Mouse (Mus musculus) liver, postnatal 0 days (tissue): ENCODE results near the gene Cdh18. TPM values are rescaled to one million over a fixed set of nuclear protein-coding genes. Genes with fewer than 3 reads are reported as not detected.

Source experiments
- ATAC-seq: fragments of 200-750 bp; cut with Nextera tagmentation; 2 replicates; pipeline ENCODE4 v1.8.0; 2017; ENCODE audit warnings: mild to moderate bottlenecking, moderate library complexity
- DNase-seq: peaks from one replicate; pipeline ENCODE4 v3.0.0-alpha.2; 2016
- H3K27ac ChIP-seq: fragments of 300-500 bp; sonication (generic); 2 replicates; pipeline ENCODE4 v1.5.1; 2014; ENCODE audit warnings: antibody characterized with exemption, moderate library complexity, mild to moderate bottlenecking, low read depth
- H3K27me3 ChIP-seq: fragments of 300-500 bp; sonication (generic); 2 replicates; pipeline ENCODE4 v1.6.1; 2014; ENCODE audit warnings: low read length, control low read depth, mixed read lengths; ENCODE audit not compliant: insufficient read depth
- H3K36me3 ChIP-seq: fragments of 300-500 bp; sonication (generic); replicated peaks from 2 replicates; pipeline ENCODE4 v1.6.1; 2014; ENCODE audit warnings: mild to moderate bottlenecking, control low read depth, low read length, moderate library complexity, mixed read lengths; ENCODE audit not compliant: insufficient read depth
- H3K4me1 ChIP-seq: fragments of 300-500 bp; sonication (generic); 2 replicates; pipeline ENCODE4 v1.6.1; 2014; ENCODE audit warnings: antibody characterized with exemption, mild to moderate bottlenecking, control low read depth; ENCODE audit not compliant: insufficient read depth
- H3K4me2 ChIP-seq: fragments of 300-500 bp; sonication (generic); 2 replicates; pipeline ENCODE4 v1.6.1; 2014; ENCODE audit warnings: low read depth, mild to moderate bottlenecking, low read length, moderate library complexity, mixed read lengths
- H3K4me3 ChIP-seq: fragments of 300-500 bp; sonication (generic); 2 replicates; pipeline ENCODE4 v1.5.1; 2014; ENCODE audit warnings: low read depth, low read length
- H3K9ac ChIP-seq: fragments of 300-500 bp; sonication (generic); replicated peaks from 2 replicates; pipeline ENCODE4 v1.6.1; 2014; ENCODE audit warnings: mild to moderate bottlenecking, moderate library complexity
- H3K9me3 ChIP-seq: fragments of 300-500 bp; sonication (generic); 2 replicates; pipeline ENCODE4 v1.6.1; 2016; ENCODE audit warnings: mild to moderate bottlenecking, control low read depth, low read length, mixed read lengths
- CTCF ChIP-seq: sonication (generic); IDR thresholded peaks from 2 replicates; pipeline ENCODE4 v1.5.1; 2016; ENCODE audit warnings: antibody characterized with exemption, low read depth
- EP300 ChIP-seq: IDR thresholded peaks from 2 replicates; pipeline ENCODE4 v1.6.1; 2016; ENCODE audit warnings: antibody characterized with exemption, low read depth, mild to moderate bottlenecking
- WGBS: fragments of 180-500 bp; shearing (Covaris S2); extraction: QIAGEN DNeasy Blood & Tissue Kit; methylation state at CpG from one replicate; pipeline ENCODE4 v1.1.7; 2014; ENCODE audit not compliant: insufficient replicate concordance; 5-methylcytosine and 5-hydroxymethylcytosine counted together
- polyA plus RNA-seq: library from polyadenylated mRNA; unstranded; fragments of >200 nt; fragmentation: Nextera tagmentation; extraction: Ambion mirVana; gene quantifications from 2 replicates; pipeline ENCODE4 v1.2.1, GENCODE M21; 2015

The Cdh18 gene
- polyA plus RNA-seq, 1 experiment from 2014 or later, result not detected

- DNase-seq, result no peak
- H3K9me3 ChIP-seq, result no peaks in the 10 kb centered on the region
- no peak overlapping the region for H3K4me2 ChIP-seq
- H3K27me3 ChIP-seq, result no peaks in the 10 kb centered on the region
- TF ChIP-seq EP300, result no peak
- no peak for TF ChIP-seq CTCF
- no peak overlapping the region for H3K4me3 ChIP-seq
- H3K4me1 ChIP-seq, result no peaks in the 10 kb centered on the region
- ATAC-seq, result no peak
- 66% methylated on average over 5 of the region's 5 CpGs for WGBS
- H3K27ac ChIP-seq, result no peak overlapping the region
- H3K9ac ChIP-seq, result no peak overlapping the region
- no peaks in the 10 kb centered on the region for H3K36me3 ChIP-seq
Measured at GRCm38 (mm10) chr15:23430021-23430420, 881.2 kb downstream of the Cdh18 start.

- no peaks in the 10 kb centered on the region for H3K36me3 ChIP-seq
- ATAC-seq, result no peak
- DNase-seq, result no peak
- no peaks in the 10 kb centered on the region for H3K4me1 ChIP-seq
- H3K4me2 ChIP-seq, result no peak overlapping the region
- no peaks in the 10 kb centered on the region for H3K9me3 ChIP-seq
- no peak overlapping the region for H3K4me3 ChIP-seq
- no peaks in the 10 kb centered on the region for H3K27me3 ChIP-seq
- WGBS, result 58% methylated on average over 1 of the region's 1 CpGs
- TF ChIP-seq CTCF (no peak), EP300 (no peak)
- H3K27ac ChIP-seq, result no peak overlapping the region
- H3K9ac ChIP-seq, result no peak overlapping the region
Measured at GRCm38 (mm10) chr15:23448542-23448941, 899.7 kb downstream of the Cdh18 start.

GRCm38 (mm10) chr15:23452098-23452625 lies 903.3 kb downstream of the Cdh18 start:
- ATAC-seq (no peak), DNase-seq (no peak)
- Histone ChIP-seq H3K27me3 (no peaks in the 10 kb centered on the region), H3K9ac (no peak overlapping the region), H3K36me3 (no peaks in the 10 kb centered on the region), H3K27ac (no peak overlapping the region), H3K4me2 (no peak overlapping the region), H3K9me3 (no peaks in the 10 kb centered on the region), H3K4me1 (no peaks in the 10 kb centered on the region), H3K4me3 (no peak overlapping the region)
- TF ChIP-seq CTCF, result no peak
- TF ChIP-seq EP300, result no peak
- 61% methylated on average over 9 of the region's 9 CpGs for WGBS

- TF ChIP-seq CTCF (no peak), EP300 (no peak)
- Histone ChIP-seq H3K27me3 (no peaks in the 10 kb centered on the region), H3K36me3 (no peaks in the 10 kb centered on the region), H3K9ac (no peak overlapping the region), H3K9me3 (no peaks in the 10 kb centered on the region), H3K4me3 (no peak overlapping the region), H3K27ac (no peak overlapping the region), H3K4me2 (no peak overlapping the region), H3K4me1 (no peaks in the 10 kb centered on the region)
- no peak for ATAC-seq
- WGBS, result 72% methylated on average over 6 of the region's 6 CpGs
- DNase-seq, result no peak
Measured at GRCm38 (mm10) chr15:23453331-23453730, 904.5 kb downstream of the Cdh18 start.

GRCm38 (mm10) chr15:23455344-23455743 lies 906.5 kb downstream of the Cdh18 start:
- H3K4me2 ChIP-seq, result no peak overlapping the region
- no peaks in the 10 kb centered on the region for H3K36me3 ChIP-seq
- H3K4me3 ChIP-seq, result no peak overlapping the region
- TF ChIP-seq EP300 (no peak), CTCF (no peak)
- no peaks in the 10 kb centered on the region for H3K9me3 ChIP-seq
- H3K27me3 ChIP-seq, result no peaks in the 10 kb centered on the region
- no peak for DNase-seq
- no peaks in the 10 kb centered on the region for H3K4me1 ChIP-seq
- no peak for ATAC-seq
- H3K9ac ChIP-seq, result no peak overlapping the region
- 77% methylated on average over 7 of the region's 7 CpGs for WGBS
- no peak overlapping the region for H3K27ac ChIP-seq

- no peaks in the 10 kb centered on the region for H3K27me3 ChIP-seq
- no peak overlapping the region for H3K4me3 ChIP-seq
- 56% methylated on average over 3 of the region's 3 CpGs for WGBS
- TF ChIP-seq EP300 (no peak), CTCF (no peak)
- no peak overlapping the region for H3K9ac ChIP-seq
- ATAC-seq (no peak), DNase-seq (no peak)
- H3K36me3 ChIP-seq, result no peaks in the 10 kb centered on the region
- H3K4me2 ChIP-seq, result no peak overlapping the region
- no peaks in the 10 kb centered on the region for H3K9me3 ChIP-seq
- no peaks in the 10 kb centered on the region for H3K4me1 ChIP-seq
- no peak overlapping the region for H3K27ac ChIP-seq
Measured at GRCm38 (mm10) chr15:23457401-23457800, 908.6 kb downstream of the Cdh18 start.
